Mouse (Mus musculus): ENCODE results near the gene Fam171b.

DNA sequence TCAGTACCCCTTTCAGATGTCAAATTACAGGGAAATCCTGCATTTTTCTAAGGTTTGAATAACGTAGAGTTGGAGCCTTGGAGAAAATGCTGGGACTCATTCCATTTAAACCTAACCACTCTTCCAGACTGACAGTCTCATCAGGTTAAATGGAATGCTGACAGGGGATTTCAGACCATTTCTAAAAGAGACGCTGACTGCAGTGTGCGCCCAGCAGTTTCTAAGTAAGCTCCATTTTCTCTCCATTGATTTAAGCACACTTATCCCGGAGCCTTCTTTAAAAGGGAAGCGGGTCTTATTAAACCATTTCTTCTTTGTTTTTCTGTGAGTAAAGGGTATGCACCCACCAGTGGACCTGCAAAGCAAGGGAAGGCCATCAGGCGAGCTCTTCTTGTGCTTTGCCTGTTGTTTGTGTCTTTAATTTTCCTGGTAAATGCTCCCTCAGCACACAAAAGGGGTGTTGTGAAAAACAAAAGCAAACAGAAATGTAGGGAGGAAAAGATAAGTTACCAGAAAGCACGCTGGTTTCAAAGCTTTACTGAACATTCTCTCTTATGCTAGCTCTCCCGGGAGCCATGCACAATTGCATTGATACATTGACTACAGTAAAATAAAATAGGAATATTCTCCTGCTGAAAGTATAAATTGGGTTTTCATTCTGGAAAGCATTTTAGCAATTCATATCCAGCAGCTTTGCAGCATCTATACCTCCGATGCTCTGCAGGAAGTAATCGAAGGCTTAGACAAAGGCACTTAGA lies 23.1 kb downstream of the Fam171b start:
- TF ChIP-seq CTCF (IDR thresholded peaks at IDR 0.05; ENCODE audit: low read depth, low read length) (no peak), EP300 (IDR thresholded peaks at IDR 0.05; ENCODE audit: insufficient read depth, low read depth, low read length) (no peak), POLR2A (IDR thresholded peaks at IDR 0.05; ENCODE audit: insufficient read depth, low read length) (no peak)

Measured in ES-Bruce4 (cell line).